Mouse (Mus musculus): ENCODE data around the gene Nfkbid. TPM values are rescaled to one million over a fixed set of nuclear protein-coding genes. Genes with fewer than 3 reads are reported as not detected.

The Nfkbid gene
- polyA plus RNA-seq (2012; rRNA removed): 3.8 and 3.9 TPM in 2 replicates

DNA sequence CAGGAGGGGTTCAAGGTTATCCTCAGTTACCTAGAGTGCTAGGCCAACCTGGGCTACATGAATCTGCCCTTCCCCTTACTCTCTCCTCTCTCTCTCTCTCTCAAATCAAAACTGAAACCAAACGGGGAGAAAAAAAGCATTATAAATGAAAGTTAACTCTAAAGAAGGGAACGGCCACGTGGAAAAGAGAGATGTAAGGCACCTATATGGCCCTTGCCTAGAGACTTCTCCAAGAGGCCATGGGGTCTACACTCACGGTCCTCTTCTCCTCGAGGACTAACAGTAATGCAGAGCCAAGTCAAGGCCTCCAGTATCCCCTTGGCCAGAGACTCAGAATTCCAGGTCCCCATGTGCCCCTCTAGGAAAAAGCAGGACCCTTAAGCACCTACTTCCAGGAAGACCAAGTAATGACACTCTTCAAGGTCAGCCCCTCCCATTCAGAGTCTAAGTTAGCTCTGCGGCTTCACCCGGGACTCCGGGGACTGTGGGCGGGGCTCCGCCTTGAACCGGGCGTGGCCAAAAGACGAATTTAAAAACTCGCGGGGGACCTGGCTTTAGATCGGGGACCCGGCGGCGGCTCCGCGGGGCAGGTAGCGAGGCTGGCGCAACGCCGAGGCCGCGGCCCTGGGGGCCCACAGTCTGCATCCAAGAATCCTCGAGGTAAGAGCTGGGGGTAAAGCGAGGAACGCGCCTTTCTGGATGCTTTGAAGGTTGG, at the start of gene Nfkbid:
TSS of gene Nfkbid (plus strand) at position 558 of the 715 bp plus-strand sequence.

GRCm38 (mm10) chr7:30413596-30413995, 7.9 kb upstream of the Nfkbid start, which contains the start of gene Tyrobp:
TSS of gene Tyrobp (plus strand) at chr7:30413760.

GRCm38 (mm10) chr7:30419561-30420499, 1.7 kb upstream of the Nfkbid start, which contains the start of gene Hcst:
TSS of gene Hcst (minus strand) at chr7:30419854.

GRCm38 (mm10) chr7:30444971-30445751, 23.6 kb downstream of the Nfkbid start, which contains the start of gene Aplp1:
TSS of gene Aplp1 (minus strand) at chr7:30445535.

GRCm38 (mm10) chr7:30457629-30458330, 36.2 kb downstream of the Nfkbid start, which contains the start of the genes Kirrel2 and Nphs1:
TSS of gene Kirrel2 (minus strand) at chr7:30457690.
TSS of gene Nphs1 (plus strand) at chr7:30458315.

Other genes starting within 250 kb of the Nfkbid start
- 2.9 and 6.4 TPM in 2 replicates for gene Cox7a1, start 237.6 kb upstream of the Nfkbid start, polyA plus RNA-seq (2012; rRNA removed)
- gene Capns1, start 222.9 kb upstream of the Nfkbid start, polyA plus RNA-seq (2012; rRNA removed): 238 and 244 TPM in 2 replicates
- gene Polr2i, start 189.8 kb upstream of the Nfkbid start, polyA plus RNA-seq (2012; rRNA removed): 286 TPM in 2 replicates
- 204 and 220 TPM in 2 replicates for gene Tbcb, start 189.5 kb upstream of the Nfkbid start, polyA plus RNA-seq (2012; rRNA removed)
- gene Ovol3, start 186.0 kb upstream of the Nfkbid start, polyA plus RNA-seq (2012; rRNA removed): 0.08 and 0.16 TPM in 2 replicates
- 0.16 and 0.28 TPM in 2 replicates for gene Thap8, start 141.6 kb upstream of the Nfkbid start, polyA plus RNA-seq (2012; rRNA removed)
- gene Wdr62, start 141.3 kb upstream of the Nfkbid start, polyA plus RNA-seq (2012; rRNA removed): 8.5 and 9.6 TPM in 2 replicates
- gene Clip3, start 130.0 kb upstream of the Nfkbid start, polyA plus RNA-seq (2012; rRNA removed): 222 and 254 TPM in 2 replicates
- gene Alkbh6, start 113.0 kb upstream of the Nfkbid start, polyA plus RNA-seq (2012; rRNA removed): 121 TPM in 2 replicates
- 21.0 and 25.5 TPM in 2 replicates for gene Syne4, start 106.9 kb upstream of the Nfkbid start, polyA plus RNA-seq (2012; rRNA removed)
- gene E130208F15Rik, start 100.0 kb upstream of the Nfkbid start, polyA plus RNA-seq (2012; rRNA removed): 0.36 and 0.45 TPM in 2 replicates
- gene Sdhaf1, start 97.8 kb upstream of the Nfkbid start, polyA plus RNA-seq (2012; rRNA removed): 15.9 and 17.6 TPM in 2 replicates
- gene Lrfn3, start 59.0 kb upstream of the Nfkbid start, polyA plus RNA-seq (2012; rRNA removed): 21.8 and 27.0 TPM in 2 replicates
- 20.3 and 25.9 TPM in 2 replicates for gene Tyrobp, start 8.0 kb upstream of the Nfkbid start, polyA plus RNA-seq (2012; rRNA removed)
- 0.96 TPM in 1 of 2 replicates, not detected in the other for gene Hcst, start 1.9 kb upstream of the Nfkbid start, polyA plus RNA-seq (2012; rRNA removed)
- gene Aplp1, start 23.8 kb downstream of the Nfkbid start, polyA plus RNA-seq (2012; rRNA removed): 647 and 667 TPM in 2 replicates
- 0.17 and 0.40 TPM in 2 replicates for gene Kirrel2, start 36.0 kb downstream of the Nfkbid start, polyA plus RNA-seq (2012; rRNA removed)
- 0.18 and 0.56 TPM in 2 replicates for gene Nphs1, start 36.6 kb downstream of the Nfkbid start, polyA plus RNA-seq (2012; rRNA removed)
- not detected in 2 replicates for gene Prodh2, start 71.9 kb downstream of the Nfkbid start, polyA plus RNA-seq (2012; rRNA removed)
- 165 and 210 TPM in 2 replicates for gene Arhgap33, start 113.3 kb downstream of the Nfkbid start, polyA plus RNA-seq (2012; rRNA removed)
- gene Hspb6, start 130.4 kb downstream of the Nfkbid start, polyA plus RNA-seq (2012; rRNA removed): 7.0 and 8.7 TPM in 2 replicates
- gene Proser3, start 130.6 kb downstream of the Nfkbid start, polyA plus RNA-seq (2012; rRNA removed): 20.1 and 22.2 TPM in 2 replicates
- gene Lin37, start 138.1 kb downstream of the Nfkbid start, polyA plus RNA-seq (2012; rRNA removed): 47.1 and 50.2 TPM in 2 replicates
- gene U2af1l4, start 141.6 kb downstream of the Nfkbid start, polyA plus RNA-seq (2012; rRNA removed): 85.4 and 92.4 TPM in 2 replicates
- 4.8 and 6.0 TPM in 2 replicates for gene Gm49396, start 141.6 kb downstream of the Nfkbid start, polyA plus RNA-seq (2012; rRNA removed)
- gene Psenen, start 141.9 kb downstream of the Nfkbid start, polyA plus RNA-seq (2012; rRNA removed): 131 and 143 TPM in 2 replicates
- 6.7 and 6.8 TPM in 2 replicates for gene Igflr1, start 143.7 kb downstream of the Nfkbid start, polyA plus RNA-seq (2012; rRNA removed)
- gene Kmt2b, start 167.0 kb downstream of the Nfkbid start, polyA plus RNA-seq (2012; rRNA removed): 49.7 and 51.5 TPM in 2 replicates
- gene Zbtb32, start 177.2 kb downstream of the Nfkbid start, polyA plus RNA-seq (2012; rRNA removed): 0.24 and 0.32 TPM in 2 replicates
- 1.9 TPM in 2 replicates for gene Upk1a, start 191.1 kb downstream of the Nfkbid start, polyA plus RNA-seq (2012; rRNA removed)
- 1,148 and 1,214 TPM in 2 replicates for gene Cox6b1, start 204.4 kb downstream of the Nfkbid start, polyA plus RNA-seq (2012; rRNA removed)
- not detected in 2 replicates for gene Etv2, start 214.1 kb downstream of the Nfkbid start, polyA plus RNA-seq (2012; rRNA removed)
- gene Rbm42, start 228.6 kb downstream of the Nfkbid start, polyA plus RNA-seq (2012; rRNA removed): 73.9 and 80.1 TPM in 2 replicates
- gene Haus5, start 243.3 kb downstream of the Nfkbid start, polyA plus RNA-seq (2012; rRNA removed): 22.4 and 23.9 TPM in 2 replicates
- gene Pmis2, start 249.9 kb downstream of the Nfkbid start, polyA plus RNA-seq (2012; rRNA removed): not detected in 2 replicates